Mouse (Mus musculus) ES-E14 (cell line): ENCODE results near the gene Nr2e1. TPM values are rescaled to one million over a fixed set of nuclear protein-coding genes. Genes with fewer than 3 reads are reported as not detected.

Experiments used
- DNase-seq: peaks from one replicate; pipeline ENCODE4 v3.0.0-alpha.2; 2013; ENCODE audit warnings: low read depth, low spot score
- H3K27ac ChIP-seq: 2 replicates; pipeline ENCODE4 v1.5.1; 2012; ENCODE audit warnings: low read depth, mild to moderate bottlenecking, low read length, moderate library complexity, mixed read lengths; ENCODE audit not compliant: poor library complexity, insufficient read depth, severe bottlenecking
- H3K36me3 ChIP-seq: 2 replicates; pipeline ENCODE4 v1.6.1; 2012; ENCODE audit warnings: mild to moderate bottlenecking, low read length, moderate library complexity, mixed read lengths; ENCODE audit not compliant: control insufficient read depth, poor library complexity, insufficient read depth, severe bottlenecking
- H3K4me1 ChIP-seq, 2 experiments: fragments of 150-350 bp in 1 of 2; sonication (generic) in 1 of 2; 2 replicates each; pipeline ENCODE4 v1.6.1; 2012; ENCODE audit warnings: low read length in 2 of 2, mild to moderate bottlenecking in 1 of 2, mixed read lengths in 1 of 2; ENCODE audit not compliant: control insufficient read depth in 2 of 2, insufficient read depth in 2 of 2, poor library complexity in 1 of 2
- H3K4me3 ChIP-seq, 2 experiments: fragments of 150-350 bp in 1 of 2; sonication (generic) in 1 of 2; 2 replicates each; pipeline ENCODE4 v1.5.1; 2012; ENCODE audit warnings: low read length in 2 of 2, low read depth in 1 of 2, mild to moderate bottlenecking in 1 of 2, mixed read lengths in 1 of 2; ENCODE audit not compliant: insufficient read depth in 1 of 2, poor library complexity in 1 of 2, severe bottlenecking in 1 of 2
- H3K9ac ChIP-seq: 2 replicates; pipeline ENCODE4 v1.6.1; 2012; ENCODE audit warnings: low read depth, mild to moderate bottlenecking, low read length, mixed read lengths; ENCODE audit not compliant: poor library complexity, insufficient read depth, severe bottlenecking
- H3K9me3 ChIP-seq: fragments of 150-350 bp; sonication (generic); 2 replicates; pipeline ENCODE4 v1.6.1; 2012; ENCODE audit warnings: low read depth, mild to moderate bottlenecking, low read length; ENCODE audit not compliant: control insufficient read depth, insufficient read depth
- CHD2 ChIP-seq: IDR thresholded peaks from 2 replicates; pipeline ENCODE4 v1.6.1; 2014; ENCODE audit warnings: mild to moderate bottlenecking, low read depth, low read length, inconsistent platforms
- HCFC1 ChIP-seq: IDR thresholded peaks from 2 replicates; pipeline ENCODE4 v1.6.1; 2012; ENCODE audit warnings: low read length, inconsistent platforms, borderline replicate concordance; ENCODE audit not compliant: insufficient read depth
- MAFK ChIP-seq: IDR thresholded peaks from 2 replicates; pipeline ENCODE4 v1.6.1; 2014; ENCODE audit warnings: mild to moderate bottlenecking, low read depth, low read length, inconsistent platforms; ENCODE audit not compliant: insufficient read depth
- ZC3H11A ChIP-seq: IDR thresholded peaks from 2 replicates; pipeline ENCODE4 v1.6.1; 2012; ENCODE audit warnings: low read depth, mild to moderate bottlenecking, inconsistent platforms, low read length, borderline replicate concordance
- ZNF384 ChIP-seq: IDR thresholded peaks from 2 replicates; pipeline ENCODE4 v1.6.1; 2012; ENCODE audit warnings: low read depth, low read length, inconsistent platforms
- in situ Hi-C, 2 experiments: fragments of 600-800 bp; cut with MboI; formaldehyde crosslinking; loops; one replicate each; pipeline ENCODE4 v1.15.1; 2025; ENCODE audit warnings: low sequenced_read_pairs in 2 of 2, inconsistent platforms in 1 of 2; ENCODE audit not compliant: unreplicated experiment in 2 of 2
- total RNA-seq: library from RNA; depleted of rRNA; stranded (reverse); fragments of 300-350 nt; gene quantifications from 2 replicates; pipeline ENCODE4 v1.2.3, GENCODE M21; 2012

The Nr2e1 gene
- total RNA-seq, 1 experiment = not detected

- Histone ChIP-seq H3K9me3 (no peaks in the 10 kb centered on the region), H3K4me1 (no peaks in the 10 kb centered on the region; a peak in 2 of 4 replicates), H3K9ac (no peak overlapping the region), H3K4me3 (no peak overlapping the region), H3K36me3 (peaks cover 17% of the 10 kb centered on the region; the same call in 1 of the 2 replicates), H3K27ac (no peak overlapping the region)
- no peak for TF ChIP-seq CHD2
- TF ChIP-seq HCFC1 = no peak
- TF ChIP-seq ZC3H11A = no peak
- no peak for TF ChIP-seq ZNF384
- no peak for TF ChIP-seq MAFK
- no peak for DNase-seq
- in situ Hi-C loops = no loop called here
These were observed 45.7 kb downstream of the Nr2e1 start for GRCm38 (mm10) chr10:42537571-42538316.

DNA sequence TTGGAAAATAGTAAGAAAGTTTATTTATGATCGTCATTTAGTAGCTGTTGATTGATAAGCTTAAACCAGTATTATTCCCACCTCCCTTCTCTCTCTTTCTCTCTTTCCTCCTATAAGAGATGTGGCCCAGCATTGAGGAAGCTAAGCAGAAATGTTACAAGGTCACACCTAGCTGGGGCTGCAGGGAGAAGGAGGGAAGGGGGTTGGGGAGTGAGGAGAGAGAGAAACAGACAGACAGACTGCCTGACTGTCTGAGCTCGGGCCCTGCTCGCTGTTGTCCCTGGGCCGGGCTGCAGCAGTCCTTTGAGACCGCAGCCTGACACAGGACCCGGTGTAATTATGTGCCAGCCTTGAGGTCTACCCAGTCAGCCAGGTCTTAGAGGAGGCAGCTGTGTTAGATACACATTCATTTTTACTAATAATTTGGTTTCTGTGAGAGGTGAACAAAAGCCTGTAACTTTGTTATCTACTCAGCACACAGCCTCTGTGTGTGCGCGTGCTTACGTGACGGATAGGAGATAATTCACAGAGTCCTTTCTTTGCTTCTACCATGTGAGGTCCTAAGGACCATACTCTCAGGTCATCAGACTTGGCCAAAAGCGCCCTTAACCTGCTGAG lies 49.5 kb downstream of the Nr2e1 start:
- no peak for DNase-seq
- Histone ChIP-seq H3K9ac (no peak overlapping the region), H3K9me3 (no peaks in the 10 kb centered on the region), H3K36me3 (peaks cover 19% of the 10 kb centered on the region), H3K4me3 (no peak overlapping the region), H3K27ac (no peak overlapping the region), H3K4me1 (no peaks in the 10 kb centered on the region)
- in situ Hi-C loops = no loop called here
- no peak for TF ChIP-seq MAFK
- no peak for TF ChIP-seq CHD2
- TF ChIP-seq ZC3H11A = no peak
- no peak for TF ChIP-seq HCFC1
- TF ChIP-seq ZNF384 = no peak

DNA sequence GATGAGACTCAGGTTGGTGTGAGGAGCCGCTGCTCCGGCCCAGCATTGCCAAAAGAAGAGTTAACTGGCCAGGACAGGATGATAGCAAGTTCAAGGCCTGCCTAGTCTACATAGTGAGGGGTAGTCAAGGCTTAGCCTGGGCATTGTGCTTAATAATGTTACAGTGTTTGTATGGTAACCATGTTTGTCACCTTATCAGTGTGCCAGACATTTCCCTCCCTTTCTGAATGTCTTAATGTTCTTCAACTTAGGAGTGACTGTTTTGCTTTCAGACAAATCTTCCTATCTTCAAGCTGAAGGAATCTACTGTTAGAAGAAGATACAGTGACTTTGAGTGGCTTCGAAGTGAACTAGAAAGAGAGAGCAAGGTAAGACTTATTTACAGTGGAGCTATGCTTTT lies 57.8 kb downstream of the Nr2e1 start:
- in situ Hi-C loops = no loop called here
- Histone ChIP-seq H3K4me1 (no peaks in the 10 kb centered on the region), H3K9ac (no peak overlapping the region), H3K27ac (no peak overlapping the region), H3K36me3 (peaks cover 12% of the 10 kb centered on the region), H3K9me3 (no peaks in the 10 kb centered on the region), H3K4me3 (no peak overlapping the region)
- TF ChIP-seq MAFK = no peak
- no peak for TF ChIP-seq HCFC1
- TF ChIP-seq ZNF384 = no peak
- no peak for TF ChIP-seq ZC3H11A
- no peak for TF ChIP-seq CHD2
- DNase-seq = no peak

- no peaks in the 10 kb centered on the region for H3K9me3 ChIP-seq
- H3K36me3 ChIP-seq = peaks cover 10% of the 10 kb centered on the region
- DNase-seq = no peak
- in situ Hi-C loops = no loop called here
- TF ChIP-seq HCFC1 (no peak), MAFK (no peak), CHD2 (no peak), ZC3H11A (no peak), ZNF384 (no peak)
- H3K4me1 ChIP-seq = no peaks in the 10 kb centered on the region
- H3K9ac ChIP-seq = no peak overlapping the region
- no peak overlapping the region for H3K4me3 ChIP-seq
- H3K27ac ChIP-seq = no peak overlapping the region
These were observed 59.8 kb downstream of the Nr2e1 start for GRCm38 (mm10) chr10:42523556-42524162.
